Mouse (Mus musculus): ENCODE results near the gene 1110051M20Rik.

DNA sequence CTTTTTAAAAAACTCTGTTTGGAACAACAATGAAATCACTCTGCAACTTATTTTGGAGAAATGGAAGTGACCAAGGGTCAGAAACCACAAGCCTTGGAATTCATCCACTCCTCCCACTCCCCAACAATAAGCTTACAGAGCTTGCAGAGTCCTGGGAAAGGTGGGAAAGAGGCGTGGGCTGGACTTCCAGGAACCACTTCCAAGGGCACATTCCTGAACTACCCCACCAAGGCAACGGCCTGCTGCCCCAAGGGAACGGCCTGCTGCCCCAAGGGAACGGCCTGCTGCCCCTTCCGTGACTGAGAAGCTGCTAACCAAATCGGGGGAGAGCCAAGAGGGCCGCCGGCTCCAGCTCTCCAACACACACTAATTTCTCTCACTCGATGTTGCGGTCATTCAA is 5.2 kb downstream of the 1110051M20Rik start:
- TF ChIP-seq POLR2A (IDR thresholded peaks at IDR 0.05; ENCODE audit: borderline replicate concordance, extremely low read depth, low read depth, low read length) = no peak
- no peak for TF ChIP-seq CTCF (IDR thresholded peaks at IDR 0.05; ENCODE audit: insufficient read depth, low read length)
